Mouse (Mus musculus) T-helper 2 cell (primary cell): ENCODE measurements around the gene Nf2.

Source experiments
- in situ Hi-C: fragments of 300-600 bp; cut with MboI, MseI; formaldehyde crosslinking; loops from one replicate; pipeline ENCODE4 v1.15.1; 2025; ENCODE audit warnings: high pct_unique_total_duplicates

The Nf2 gene

DNA sequence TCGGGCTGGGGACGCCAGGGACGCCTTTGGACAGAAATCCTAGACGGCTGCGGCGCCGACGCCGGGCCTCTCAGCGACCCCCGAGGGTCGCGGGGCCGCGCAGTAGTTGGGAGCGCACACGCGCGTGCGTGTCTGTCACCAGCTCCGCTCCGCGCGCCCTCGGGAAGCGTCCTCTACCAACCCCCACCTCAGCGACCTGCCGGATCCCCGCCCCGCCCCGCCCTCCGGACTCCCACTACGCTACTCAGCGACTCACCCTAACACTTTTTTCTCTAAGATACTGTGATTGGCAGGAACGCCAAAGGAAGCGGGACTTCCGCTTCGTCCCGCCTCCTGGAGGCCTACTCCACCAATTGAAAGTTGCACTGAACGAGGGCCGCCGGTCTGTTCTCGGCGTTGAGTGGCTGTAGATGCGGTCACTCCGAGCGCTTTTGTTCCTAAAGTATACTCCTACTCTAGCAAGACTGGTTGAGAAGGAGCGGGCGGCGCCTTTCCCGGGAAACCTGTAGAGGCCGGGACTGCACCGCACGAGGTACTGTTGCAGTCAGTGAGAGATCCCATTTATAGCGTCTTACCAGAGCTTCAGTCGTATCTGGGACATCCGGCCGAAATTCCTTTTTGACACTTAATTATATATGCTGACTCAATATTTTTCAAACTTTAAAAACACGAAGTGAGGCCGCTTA lies at the start of gene Nf2:
Nf2 (minus strand) TSS at position 279 of the 686 bp plus-strand sequence.
- in situ Hi-C loops, result no loop called here

DNA sequence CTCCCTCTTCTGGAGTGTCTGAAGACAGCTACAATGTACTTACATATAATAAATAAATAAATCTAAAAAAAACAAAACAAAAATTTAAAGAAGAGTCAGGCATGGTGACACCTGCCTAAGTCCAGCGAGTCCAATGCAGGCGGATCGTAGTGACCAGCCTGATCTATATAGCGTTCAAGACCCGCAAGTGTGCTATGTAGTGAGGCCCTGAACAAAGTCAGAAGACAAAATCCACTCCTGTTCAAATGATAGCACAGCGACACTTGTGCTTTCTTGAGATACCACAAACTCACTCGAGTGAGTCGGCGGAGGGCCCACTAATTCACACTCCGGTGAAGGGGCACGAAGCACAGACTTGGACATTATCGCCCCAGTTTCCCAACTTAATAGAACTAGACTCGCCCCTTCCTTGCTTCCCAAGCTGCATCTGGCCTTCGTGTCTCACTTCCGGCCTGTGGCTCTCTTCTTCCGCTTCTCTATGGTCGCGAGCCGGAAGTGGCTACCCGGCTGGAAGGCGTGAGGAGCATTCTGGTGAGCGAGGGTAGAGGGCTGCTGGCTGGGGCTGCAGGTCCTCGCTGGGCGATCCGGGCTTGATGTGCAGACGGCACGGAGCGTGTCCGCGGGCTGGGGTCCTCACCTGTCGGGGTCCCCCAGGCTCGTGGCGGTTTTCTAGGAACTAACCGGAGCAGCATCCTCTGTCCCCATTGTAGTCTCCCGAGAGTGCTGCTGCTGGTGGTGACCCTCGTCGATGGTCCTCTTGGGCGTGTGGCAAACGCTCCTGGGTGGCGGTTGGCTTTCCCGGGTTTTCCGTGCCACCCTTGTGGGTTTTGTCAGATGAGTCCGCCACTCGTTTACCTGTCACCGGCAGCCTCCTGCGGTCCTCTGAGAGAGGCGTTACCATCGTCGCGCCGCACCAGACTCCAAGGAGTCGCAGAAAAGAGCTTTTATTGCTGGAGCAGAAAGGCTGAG lies 45.8 kb upstream of the Nf2 start, which contains the start of gene Thoc5:
Thoc5 (plus strand) TSS at position 473 of the 969 bp plus-strand sequence.
- in situ Hi-C loops, result no loop called here

DNA sequence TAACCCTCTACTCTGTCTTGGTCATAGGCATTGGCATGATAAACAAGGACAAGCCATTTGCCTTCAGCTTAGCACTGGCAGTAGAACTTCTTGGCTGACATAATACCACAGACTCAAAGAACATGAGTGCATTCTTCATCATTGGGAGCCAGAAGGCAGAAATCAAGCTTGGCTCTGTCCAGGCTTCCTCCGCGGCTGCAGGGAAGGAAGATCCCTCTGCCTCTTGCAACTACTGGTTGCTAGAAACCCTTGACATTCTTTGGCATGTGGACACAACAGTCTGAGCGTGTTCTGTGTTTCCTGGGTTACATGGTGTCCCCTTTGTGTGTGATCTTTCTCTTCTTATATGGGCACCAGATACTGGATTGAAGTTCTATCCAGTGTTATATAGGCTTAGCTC lies 37.7 kb upstream of the Nf2 start:
- in situ Hi-C loops, result no loop called here

DNA sequence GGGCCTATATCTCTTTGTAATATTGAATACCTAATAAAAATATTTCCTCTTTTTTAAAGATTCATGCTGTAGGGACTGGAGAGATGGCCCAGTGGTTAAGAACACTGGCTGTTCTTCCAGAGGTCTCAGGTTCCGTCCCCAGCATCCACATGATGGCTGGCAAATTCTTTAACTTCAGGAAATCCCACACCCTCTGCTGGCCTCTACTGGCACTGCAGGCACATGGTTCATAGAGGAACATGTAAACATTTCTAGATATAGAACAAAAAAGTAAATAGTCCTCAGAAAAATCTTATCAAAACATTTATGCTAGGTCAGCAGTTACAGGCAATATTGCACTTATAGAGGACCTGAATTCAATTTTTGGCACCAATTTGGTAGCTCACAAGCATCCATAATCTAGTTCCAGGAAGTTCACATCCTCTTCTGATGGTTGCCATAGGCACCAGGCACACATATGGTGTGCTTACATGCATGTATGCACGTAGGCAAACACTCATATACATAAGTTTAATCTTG lies 36.1 kb upstream of the Nf2 start:
- in situ Hi-C loops, result no loop called here

DNA sequence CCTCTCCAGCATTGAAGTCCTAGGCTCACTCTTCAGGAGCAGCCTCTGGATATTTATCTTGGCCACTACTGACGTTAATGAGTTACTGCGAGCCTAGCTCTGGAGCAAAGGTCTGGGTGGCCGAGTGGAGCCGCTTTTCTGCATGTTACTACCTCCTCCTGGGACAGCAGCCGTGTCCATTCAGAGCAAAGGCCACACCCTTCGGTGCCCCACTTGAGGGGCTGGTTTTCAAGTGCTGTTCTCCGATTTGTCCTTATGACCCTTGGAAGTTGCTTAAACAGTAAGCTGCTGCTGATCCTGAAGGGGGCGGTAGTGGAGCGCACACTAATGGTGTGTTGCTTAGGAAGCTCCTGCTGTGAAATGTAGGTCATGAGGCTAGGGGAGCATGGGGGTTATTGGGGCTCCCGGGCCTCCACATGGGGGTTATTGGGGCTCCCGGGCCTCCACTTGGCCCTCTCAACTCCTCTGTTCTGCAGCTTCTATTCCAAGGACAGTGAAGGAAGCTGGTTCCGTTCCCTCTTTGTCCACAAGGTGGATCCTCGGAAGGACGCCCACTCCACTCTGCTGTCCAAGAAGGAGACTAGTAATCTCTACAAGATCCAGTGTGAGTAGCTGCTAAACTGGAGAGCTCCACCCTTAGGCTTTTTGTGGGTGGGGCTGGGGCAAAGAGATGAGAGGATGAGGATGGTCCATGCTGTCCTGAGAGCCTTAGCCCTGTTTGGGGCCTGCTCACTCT lies 33.7 kb upstream of the Nf2 start:
- in situ Hi-C loops, result loop anchor here (5.0 kb wide), 1 partner anchor 41 kb away; no protein-coding TSS in a partner anchor

DNA sequence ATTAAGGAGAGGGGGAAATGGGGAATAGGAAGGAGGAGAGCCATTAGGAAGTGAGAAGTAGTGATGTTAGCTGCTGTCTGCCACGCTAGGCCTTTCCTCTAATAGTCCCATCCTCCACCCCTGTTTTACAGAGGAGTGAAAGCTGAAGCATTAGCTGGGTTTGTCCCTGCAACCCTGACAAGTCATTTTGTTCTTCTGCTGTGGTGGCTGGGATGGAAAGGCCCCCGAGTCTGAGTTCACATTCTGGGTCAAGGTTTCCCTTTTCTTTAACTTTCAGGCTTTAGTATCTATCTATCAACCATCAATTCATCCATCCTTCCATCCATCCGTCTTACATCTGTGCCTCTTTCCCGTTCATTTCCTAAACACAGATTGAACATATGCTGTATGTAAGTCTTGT lies 31.8 kb upstream of the Nf2 start:
- in situ Hi-C loops, result loop anchor here (5.0 kb wide), 1 partner anchor 39 kb away; no protein-coding TSS in a partner anchor

DNA sequence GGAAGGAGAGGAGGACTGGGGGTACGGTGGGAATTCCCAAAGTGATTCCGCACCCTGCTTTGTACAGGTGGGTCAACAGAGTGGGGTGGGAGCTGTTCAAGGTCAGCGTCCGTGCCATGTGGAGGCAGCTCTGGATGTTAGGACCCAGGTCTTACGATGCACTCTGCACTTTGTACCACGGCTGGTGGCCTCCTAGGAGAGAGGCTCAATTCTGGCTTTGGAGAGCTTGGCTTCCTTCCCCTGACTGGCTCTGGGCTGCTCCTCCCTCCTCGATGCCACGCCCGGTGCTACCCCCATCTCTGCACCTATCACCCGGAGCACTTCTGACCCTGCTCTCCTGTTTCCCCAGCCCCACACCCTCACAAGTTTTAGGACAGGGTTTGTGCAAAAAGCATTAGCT lies 25.2 kb upstream of the Nf2 start:
- in situ Hi-C loops, result no loop called here

DNA sequence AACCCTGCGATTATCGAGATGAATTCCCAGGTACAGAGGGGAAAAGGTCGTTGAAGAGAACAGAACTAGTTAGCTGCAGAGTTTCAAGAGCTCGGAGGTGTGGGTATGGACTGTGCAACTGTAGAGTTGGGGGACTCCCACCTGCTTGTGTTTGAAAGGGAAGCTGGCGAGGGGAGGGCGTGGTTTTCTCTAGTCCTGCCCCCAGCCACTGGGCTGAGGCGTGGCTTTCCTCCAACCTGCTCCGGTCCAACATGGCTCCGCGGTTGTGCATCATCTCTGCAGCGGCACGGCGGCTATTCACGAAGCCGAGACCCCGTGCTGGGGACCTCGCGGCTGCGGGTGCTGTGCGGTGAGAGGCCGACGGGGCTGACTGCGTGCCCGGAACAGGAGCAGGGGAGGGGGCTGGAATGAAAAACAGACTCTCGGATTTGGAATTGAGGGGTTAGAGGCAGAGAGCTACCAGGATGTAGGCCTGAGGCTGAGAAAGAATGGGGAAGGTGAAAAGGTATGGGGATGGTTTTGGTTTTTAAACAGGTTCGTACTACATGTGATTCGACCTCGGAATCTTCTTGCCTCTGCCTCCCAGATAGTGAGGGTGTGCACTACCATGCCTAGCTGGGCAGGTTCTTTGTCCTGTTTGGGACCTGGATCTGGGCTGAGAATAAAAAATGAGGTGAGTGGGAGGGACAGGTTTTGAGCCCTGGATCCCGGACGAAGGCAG lies 24.6 kb upstream of the Nf2 start, which contains the start of gene Nipsnap1:
Nipsnap1 (plus strand) TSS at position 197 of the 721 bp plus-strand sequence.
- in situ Hi-C loops, result no loop called here

DNA sequence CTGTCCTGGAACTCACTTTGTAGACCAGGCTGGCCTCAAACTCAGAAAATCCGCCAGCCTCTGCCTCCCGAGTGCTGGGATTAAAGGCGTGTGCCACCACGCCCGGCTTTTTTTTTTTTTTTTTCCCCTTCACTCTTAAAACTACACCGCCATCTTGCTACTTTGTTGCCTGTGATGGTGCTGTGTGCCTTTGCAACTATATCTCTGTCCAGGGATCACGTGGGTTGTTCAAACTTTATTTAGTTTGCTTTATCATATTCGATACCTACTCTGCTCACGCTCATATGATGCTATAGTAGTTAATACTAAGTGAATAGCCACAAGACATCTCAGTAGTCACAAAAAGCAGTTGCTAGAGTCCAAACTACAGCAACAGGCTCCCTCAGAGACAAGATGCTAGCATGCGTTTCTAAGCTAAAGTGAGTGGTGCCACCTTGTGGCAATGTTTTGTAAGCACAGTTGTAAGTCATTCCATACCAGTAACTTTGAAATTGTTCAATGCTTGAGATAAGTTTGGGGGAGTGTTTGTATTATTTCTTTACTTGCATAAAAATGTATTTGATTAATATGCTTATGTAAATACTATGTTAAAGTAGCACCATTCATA lies 16.4 kb upstream of the Nf2 start:
- in situ Hi-C loops, result no loop called here

DNA sequence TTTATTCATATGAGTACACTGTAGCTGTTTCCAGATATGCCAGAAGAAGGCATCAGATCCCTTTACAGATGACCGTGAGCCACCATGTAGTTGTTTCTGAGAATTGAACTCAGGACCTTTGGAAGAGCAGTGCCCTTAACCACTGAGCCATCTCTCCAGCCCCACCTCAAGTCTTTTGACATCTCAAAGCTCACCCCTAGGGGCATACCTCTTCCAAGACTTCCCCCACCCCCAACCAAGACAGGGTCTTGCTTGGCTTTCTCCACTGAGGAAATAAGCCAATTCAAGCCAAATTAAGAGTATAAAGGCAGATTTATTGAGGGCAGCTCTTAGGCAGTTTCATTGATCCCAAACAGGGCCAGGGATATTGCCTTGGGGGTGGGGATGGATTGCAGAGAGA lies 13.4 kb upstream of the Nf2 start:
- in situ Hi-C loops, result no loop called here

DNA sequence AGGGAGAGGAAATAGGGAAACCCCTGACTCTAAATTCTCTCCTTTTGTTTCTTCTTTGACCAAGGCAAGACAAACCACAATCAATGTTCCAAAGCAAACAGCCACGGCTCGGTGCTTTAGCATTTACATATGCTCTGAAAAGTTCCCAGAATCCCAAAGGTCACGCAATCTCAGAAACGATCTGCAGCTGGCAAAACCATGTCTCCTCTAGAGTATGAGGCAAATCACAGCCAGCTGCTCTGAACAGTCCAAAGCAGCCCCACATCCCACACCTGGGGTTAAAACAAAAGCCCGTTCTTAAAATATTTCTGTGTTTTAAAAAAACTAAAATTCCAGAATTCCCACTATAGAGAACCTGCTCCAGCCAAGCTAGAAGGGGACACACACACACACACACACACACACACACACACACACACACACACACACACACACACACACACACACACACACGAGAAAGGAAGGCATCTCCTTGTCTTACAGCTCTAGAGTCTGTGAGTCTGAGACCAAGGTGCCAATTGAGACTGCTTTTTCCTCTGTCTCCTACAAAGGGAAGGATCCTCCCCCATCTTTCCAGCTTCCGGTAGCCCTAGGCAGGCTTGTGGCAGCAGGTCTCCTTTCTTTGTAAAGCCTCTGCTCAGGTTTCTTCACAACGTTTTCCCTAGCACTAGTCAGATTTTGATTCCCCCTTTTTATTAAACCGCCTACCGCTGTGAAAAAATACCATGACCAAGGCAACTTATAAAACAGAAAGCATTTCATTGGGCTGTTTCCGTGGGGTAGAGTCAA lies 12.7 kb upstream of the Nf2 start:
- in situ Hi-C loops, result no loop called here

DNA sequence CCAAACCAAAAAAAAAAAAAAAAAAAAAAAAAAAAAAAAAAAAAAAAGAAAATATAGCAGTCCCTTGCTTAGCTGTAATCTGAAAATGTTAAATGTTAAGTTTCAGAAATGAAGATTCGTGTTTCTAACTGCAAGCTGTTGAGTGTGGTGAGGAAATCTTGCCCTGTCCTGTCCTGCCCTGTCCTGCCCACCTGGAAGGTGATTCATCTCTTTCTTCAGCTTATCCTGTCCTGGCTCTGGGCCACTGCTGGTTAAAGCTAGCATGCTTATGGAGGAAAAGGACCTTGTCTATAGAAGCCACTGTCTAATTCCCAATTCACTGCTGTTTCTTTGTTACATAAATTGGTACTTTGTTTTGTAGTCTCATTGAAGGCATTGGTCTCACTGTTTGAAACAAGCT lies 11.7 kb upstream of the Nf2 start:
- in situ Hi-C loops, result no loop called here

DNA sequence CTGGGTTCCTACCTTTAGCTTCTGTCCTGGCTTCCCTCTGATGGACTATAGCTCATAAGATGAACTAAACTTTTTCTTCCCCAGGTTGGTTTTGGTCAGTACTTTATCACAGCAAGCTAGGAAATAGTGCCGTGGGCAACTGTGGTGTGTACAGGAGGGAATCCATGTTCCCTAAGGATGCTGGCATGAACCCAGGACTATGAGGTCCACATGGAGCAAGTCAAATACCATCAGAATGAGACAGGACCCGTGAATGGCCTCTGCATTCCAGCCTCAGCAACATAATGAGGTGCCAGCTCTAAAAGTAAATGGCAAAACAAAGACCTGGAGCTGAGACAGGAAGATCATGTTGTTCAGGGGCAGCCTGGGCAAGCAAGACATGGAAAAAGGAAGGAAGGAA lies 9.1 kb upstream of the Nf2 start:
- in situ Hi-C loops, result no loop called here

DNA sequence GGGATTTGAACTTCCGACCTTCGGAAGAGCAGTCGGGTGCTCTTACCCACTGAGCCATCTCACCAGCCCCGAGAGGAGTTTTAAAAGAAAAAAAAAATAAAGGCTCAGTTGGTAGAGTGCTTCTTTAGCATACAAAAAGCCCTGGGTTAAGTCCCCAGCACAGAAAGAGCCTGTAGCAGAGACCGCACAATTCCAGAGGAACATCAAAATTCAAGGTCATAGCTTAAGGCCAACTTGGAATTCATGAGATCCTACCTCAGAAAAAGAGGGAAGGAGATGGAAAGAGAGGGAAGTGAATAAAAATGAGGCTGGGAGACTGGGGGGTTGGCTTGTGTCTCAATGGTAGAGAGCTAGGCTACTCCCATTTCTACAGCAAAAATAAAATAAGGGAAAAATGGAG lies 4.8 kb upstream of the Nf2 start:
- in situ Hi-C loops, result no loop called here

DNA sequence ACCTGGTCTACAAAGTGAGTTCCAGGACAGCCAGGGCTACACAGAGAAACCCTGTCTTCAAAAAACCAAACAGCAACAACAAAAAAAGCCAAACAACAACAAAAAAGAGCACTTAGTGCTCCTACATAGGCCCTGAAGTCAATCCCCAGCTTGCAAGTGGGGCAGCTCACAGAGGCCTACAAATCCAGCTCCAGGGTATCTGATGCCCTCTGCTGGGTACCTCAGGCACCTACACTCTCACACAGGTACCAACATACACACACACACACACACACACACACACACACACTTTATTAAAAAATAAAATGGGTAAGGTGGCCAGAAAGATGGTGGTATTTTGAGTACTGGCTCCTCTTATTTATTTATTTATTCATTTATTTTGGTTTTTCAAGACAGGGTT lies 3.7 kb upstream of the Nf2 start:
- in situ Hi-C loops, result no loop called here

DNA sequence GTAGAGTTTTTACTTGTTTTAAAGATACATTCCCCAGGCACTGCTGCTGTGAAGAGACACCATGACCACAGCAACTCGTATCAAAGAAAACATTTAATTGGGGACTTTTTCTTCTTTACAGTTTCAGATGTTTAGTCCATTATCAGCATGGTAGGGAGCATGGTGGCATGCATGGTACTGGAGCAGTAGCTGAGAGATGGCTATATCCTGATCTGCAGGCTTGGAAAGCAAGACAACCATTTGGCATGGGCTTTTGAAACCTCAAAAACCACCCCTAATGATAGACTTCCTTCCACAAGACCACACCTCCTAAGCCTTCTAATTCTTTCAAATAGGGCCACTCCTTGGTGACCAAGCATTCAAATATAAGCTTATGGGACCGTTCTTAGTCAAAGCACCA lies 1.1 kb upstream of the Nf2 start:
- in situ Hi-C loops, result no loop called here

DNA sequence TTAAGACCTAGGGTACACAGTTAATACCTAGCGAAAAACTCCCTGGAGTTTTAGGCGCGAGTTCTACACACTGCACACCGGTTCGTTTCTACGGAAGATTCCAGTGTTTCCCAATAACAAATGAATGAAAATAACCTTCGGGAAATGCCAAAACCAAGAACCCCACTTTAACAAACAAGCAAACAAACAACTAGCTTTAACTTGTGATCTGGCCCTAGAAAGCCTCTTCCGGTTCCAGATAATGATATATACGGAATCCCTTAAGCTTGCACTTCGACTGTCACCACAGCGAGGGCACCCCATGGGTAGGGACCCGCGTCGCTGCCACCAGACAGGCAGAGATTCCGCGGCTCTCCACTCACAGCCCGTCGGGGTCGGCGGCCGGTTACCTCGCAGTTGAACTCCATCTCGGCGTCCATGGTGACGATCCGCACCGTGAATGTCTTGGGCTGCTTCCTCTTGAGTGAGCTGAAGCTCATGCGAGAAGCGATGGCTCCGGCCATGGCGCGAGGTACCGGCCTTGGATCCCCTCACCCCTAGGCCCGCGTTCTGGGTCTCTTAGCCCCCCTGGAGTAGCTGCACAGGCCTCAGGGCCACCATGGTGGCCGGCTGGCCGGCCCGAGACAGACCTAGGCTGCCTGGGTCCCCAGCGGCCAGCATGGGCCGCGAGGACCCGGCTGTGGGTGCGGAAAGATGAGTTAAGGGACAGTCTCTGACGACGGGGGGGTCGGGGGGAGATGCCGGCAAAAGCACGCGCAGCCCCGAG lies 670 bp downstream of the Nf2 start:
- in situ Hi-C loops, result no loop called here

DNA sequence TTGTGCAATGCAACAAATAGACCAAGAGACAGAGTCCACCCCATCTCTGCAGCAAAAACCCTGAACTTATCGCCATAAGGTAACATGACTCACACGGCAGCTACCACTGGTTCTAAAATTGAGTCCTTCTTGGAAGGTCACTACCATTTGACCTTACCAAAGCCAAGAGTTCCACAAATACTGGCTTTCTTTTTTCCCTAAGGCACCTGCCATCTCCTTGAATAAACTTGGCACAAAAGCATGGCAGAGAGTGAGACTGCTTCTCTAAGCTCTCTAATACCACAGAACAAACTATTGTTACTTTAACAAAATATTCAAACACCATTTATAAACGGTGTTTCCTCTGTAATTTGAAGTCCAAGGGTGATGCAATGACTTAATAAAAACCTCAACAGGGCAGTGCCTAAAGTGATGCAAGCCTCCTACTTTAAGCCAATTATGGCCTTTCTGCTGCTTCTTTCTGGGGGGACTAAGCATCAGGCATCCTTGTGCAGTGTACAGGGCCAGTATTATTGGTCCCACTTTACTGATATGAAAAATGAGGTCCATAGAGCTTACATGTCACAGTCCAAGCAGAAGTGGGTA lies 8.3 kb downstream of the Nf2 start:
- in situ Hi-C loops, result loop anchor here (5.0 kb wide), 1 partner anchor 41 kb away; no protein-coding TSS in a partner anchor

DNA sequence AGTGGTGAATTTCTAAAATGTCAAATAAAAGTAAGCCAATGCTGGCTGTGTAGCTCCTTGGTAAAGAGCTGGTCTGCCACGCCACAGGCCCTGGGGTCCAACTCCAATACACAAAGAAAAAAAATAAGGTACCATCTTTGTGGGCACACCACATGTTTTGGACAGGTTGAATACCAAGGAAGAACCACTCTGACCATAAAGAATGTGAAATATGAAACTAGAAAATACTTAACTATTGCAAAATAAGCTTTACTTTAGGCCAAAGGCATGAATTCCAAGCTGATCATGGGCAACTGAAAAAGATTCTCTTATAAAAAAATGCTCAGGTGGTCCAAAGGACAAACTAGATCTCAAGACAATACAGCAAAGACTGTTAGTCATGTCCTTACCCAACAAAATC lies 11.1 kb downstream of the Nf2 start:
- in situ Hi-C loops, result loop anchor here (5.0 kb wide), 1 partner anchor 51 kb away; no protein-coding TSS in a partner anchor
